Mouse (Mus musculus) midbrain, embryonic 15.5 days (tissue): ENCODE data around the gene Olfr981. TPM values are rescaled to one million over a fixed set of nuclear protein-coding genes. Genes with fewer than 3 reads are reported as not detected.
"Not testable (repeated sequence)": the region's sequence is repeated elsewhere in the genome, so short reads cannot be mapped to it uniquely, and the experiment has no call there.

ENCODE experiments used
- ATAC-seq: fragments of 200-750 bp; cut with Nextera tagmentation; replicated peaks from 2 replicates; pipeline ENCODE4 v1.8.0; 2017; ENCODE audit warnings: moderate TSS enrichment
- H3K27ac ChIP-seq: fragments of 300-500 bp; sonication (generic); 2 replicates; pipeline ENCODE4 v1.5.1; 2015; ENCODE audit warnings: mild to moderate bottlenecking, inconsistent platforms
- H3K27me3 ChIP-seq: fragments of 300-500 bp; sonication (generic); replicated peaks from 2 replicates; pipeline ENCODE4 v1.6.1; 2015; ENCODE audit warnings: inconsistent platforms
- H3K36me3 ChIP-seq: fragments of 300-500 bp; sonication (generic); replicated peaks from 2 replicates; pipeline ENCODE4 v1.6.1; 2015; ENCODE audit warnings: inconsistent platforms
- H3K4me1 ChIP-seq: fragments of 300-500 bp; sonication (generic); 2 replicates; pipeline ENCODE4 v1.6.1; 2015; ENCODE audit warnings: inconsistent platforms
- H3K4me2 ChIP-seq: fragments of 300-500 bp; sonication (generic); 2 replicates; pipeline ENCODE4 v1.6.1; 2015; ENCODE audit warnings: inconsistent platforms, mild to moderate bottlenecking, moderate library complexity
- H3K4me3 ChIP-seq: fragments of 300-500 bp; sonication (generic); 2 replicates; pipeline ENCODE4 v1.5.1; 2015; ENCODE audit warnings: mild to moderate bottlenecking, inconsistent platforms
- H3K9ac ChIP-seq: fragments of 300-500 bp; sonication (generic); 2 replicates; pipeline ENCODE4 v1.6.1; 2015; ENCODE audit warnings: mild to moderate bottlenecking, inconsistent platforms
- H3K9me3 ChIP-seq: fragments of 300-500 bp; sonication (generic); 2 replicates; pipeline ENCODE4 v1.6.1; 2016; ENCODE audit warnings: inconsistent platforms
- WGBS: fragments of 180-500 bp; shearing (Covaris S2); methylation state at CpG from one replicate; pipeline ENCODE4 v1.1.7; 2015; ENCODE audit warnings: mixed read lengths; 5-methylcytosine and 5-hydroxymethylcytosine counted together
- polyA plus RNA-seq: library from polyadenylated mRNA; unstranded; fragments of >200 nt; fragmentation: Nextera tagmentation; extraction: Ambion mirVana; gene quantifications from 2 replicates; pipeline ENCODE4 v1.2.1, GENCODE M21; 2015

Olfr981 gene
- not detected in 2 replicates for polyA plus RNA-seq

DNA sequence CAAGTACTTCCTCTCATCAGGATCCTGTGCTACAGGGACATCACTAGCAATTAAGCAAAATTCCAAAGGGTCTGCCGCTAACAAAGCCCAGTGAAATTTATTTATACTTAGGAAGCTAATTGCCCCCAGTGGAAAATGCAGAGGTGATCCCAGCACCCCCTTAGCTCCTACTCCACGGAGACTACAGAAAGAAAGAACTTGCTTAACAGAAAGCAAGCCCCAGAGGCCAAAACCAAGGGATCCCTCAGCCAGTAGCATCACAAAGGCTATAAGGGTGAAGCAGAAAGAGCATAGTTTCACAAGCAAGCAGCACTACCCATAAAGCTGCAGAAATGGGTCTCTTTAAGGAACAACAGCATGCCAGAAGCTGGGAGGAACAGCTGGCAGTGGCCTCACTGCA is at the start of gene Olfr981:
Gene Olfr981 (plus strand): TSS at position 301 of the 400 bp plus-strand sequence.
- no peak within 1 kb of the TSS for H3K4me2 ChIP-seq
- no peak for ATAC-seq
- no peak within 1 kb of the TSS for H3K27ac ChIP-seq
- 84% methylated on average over 2 of the region's 2 CpGs for WGBS
- no peaks in the 10 kb centered on the region for H3K9me3 ChIP-seq
- no peaks in the 10 kb centered on the region for H3K4me1 ChIP-seq
- H3K9ac ChIP-seq = no peak within 1 kb of the TSS
- H3K27me3 ChIP-seq = no peaks in the 10 kb centered on the region
- H3K36me3 ChIP-seq = no peaks in the 10 kb centered on the region
- no peak within 1 kb of the TSS for H3K4me3 ChIP-seq

GRCm38 (mm10) chr9:39976581-39977145 is 44.6 kb upstream of the Olfr981 start:
- WGBS = 84% methylated on average over 1 of the region's 1 CpGs

DNA sequence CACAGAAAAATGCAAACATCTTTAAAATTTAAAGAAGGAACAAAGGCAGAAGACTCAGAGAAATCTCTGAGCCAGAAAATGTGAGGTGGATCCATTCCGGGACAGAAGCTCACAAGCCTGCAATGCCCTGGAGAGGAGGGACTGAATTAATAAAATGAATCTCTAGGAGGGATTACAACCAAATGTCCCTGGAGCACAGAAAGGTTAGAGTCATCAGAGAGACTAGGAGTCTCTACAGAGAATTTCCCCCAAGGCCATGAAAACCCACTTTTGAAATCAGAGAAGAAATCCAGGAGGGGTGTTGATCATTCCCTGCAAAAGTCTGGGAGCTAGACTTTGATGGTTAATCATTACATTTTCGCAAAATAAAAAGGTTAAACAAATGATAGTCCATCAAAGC is 29.5 kb upstream of the Olfr981 start, which contains the start of gene Olfr978:
Gene Olfr978 (plus strand): TSS at position 301 of the 400 bp plus-strand sequence.
- H3K9ac ChIP-seq = no peak within 1 kb of the TSS
- no peak within 1 kb of the TSS for H3K4me3 ChIP-seq
- H3K4me1 ChIP-seq = no peaks in the 10 kb centered on the region
- no peaks in the 10 kb centered on the region for H3K27me3 ChIP-seq
- WGBS = 77% methylated on average over 2 of the region's 2 CpGs
- H3K36me3 ChIP-seq = no peaks in the 10 kb centered on the region
- ATAC-seq = no peak
- no peak within 1 kb of the TSS for H3K27ac ChIP-seq
- H3K4me2 ChIP-seq = no peak within 1 kb of the TSS
- no peaks in the 10 kb centered on the region for H3K9me3 ChIP-seq

More at GRCm38 (mm10) chr9:39976581-39977145, 44.6 kb upstream of the Olfr981 start:
- not testable (repeated sequence) for H3K27me3 ChIP-seq, H3K4me3 ChIP-seq, H3K27ac ChIP-seq, H3K9ac ChIP-seq, H3K4me2 ChIP-seq, H3K4me1 ChIP-seq, ATAC-seq, H3K9me3 ChIP-seq, H3K36me3 ChIP-seq

DNA sequence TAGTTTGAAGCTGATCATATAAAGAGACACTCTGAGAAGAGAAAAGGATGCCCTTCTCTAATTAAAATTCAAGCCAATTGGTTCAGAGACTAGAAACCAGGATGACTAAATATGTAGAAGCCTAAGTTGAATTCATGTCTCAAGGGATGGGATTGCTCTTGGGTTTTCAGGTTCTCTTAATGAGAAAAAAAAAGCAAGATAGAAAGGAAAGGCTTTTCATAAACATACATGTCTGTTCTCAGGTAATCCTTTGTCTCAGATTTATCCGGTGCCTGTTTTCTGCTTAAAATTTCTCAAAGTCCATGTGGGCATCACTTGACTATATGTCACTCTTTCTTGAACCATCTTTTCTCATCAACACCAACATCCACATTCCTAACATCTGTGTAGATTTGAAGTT is 17.9 kb upstream of the Olfr981 start, which contains the start of gene Olfr979:
Gene Olfr979 (minus strand): TSS at position 101 of the 400 bp plus-strand sequence.
- no peak within 1 kb of the TSS for H3K4me2 ChIP-seq
- 92% methylated on average over 1 of the region's 1 CpGs for WGBS
- ATAC-seq = no peak

DNA sequence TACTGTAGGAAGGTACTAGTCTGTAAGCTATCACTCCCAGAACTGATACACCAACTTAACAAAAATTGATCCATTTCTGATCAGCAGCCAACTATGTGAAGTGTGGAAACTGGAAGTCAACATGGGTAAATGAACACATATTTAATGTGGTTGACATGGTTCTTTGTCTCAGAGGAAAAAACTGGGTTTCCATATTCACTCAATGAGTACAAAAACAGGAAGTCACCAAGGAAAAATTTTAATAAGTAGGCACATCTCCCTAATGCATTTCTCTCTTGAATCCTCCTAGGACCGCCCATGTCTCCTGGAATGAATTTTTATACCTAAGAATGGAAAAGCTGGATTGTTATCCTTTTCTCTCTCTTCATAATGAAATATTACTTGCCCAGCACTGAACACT is 11.8 kb upstream of the Olfr981 start, which contains the start of gene Olfr980:
Gene Olfr980 (minus strand): TSS at position 101 of the 400 bp plus-strand sequence.
- no peaks in the 10 kb centered on the region for H3K27me3 ChIP-seq
- no peaks in the 10 kb centered on the region for H3K36me3 ChIP-seq
- H3K4me2 ChIP-seq = no peak within 1 kb of the TSS
- H3K27ac ChIP-seq = no peak within 1 kb of the TSS
- no peaks in the 10 kb centered on the region for H3K4me1 ChIP-seq
- 92% methylated on average over 1 of the region's 1 CpGs for WGBS
- no peak within 1 kb of the TSS for H3K4me3 ChIP-seq
- no peak within 1 kb of the TSS for H3K9ac ChIP-seq
- H3K9me3 ChIP-seq = no peaks in the 10 kb centered on the region
- no peak for ATAC-seq

More for the DNA sequence above, 17.9 kb upstream of the Olfr981 start, which contains the start of gene Olfr979:
- H3K9ac ChIP-seq = no peak within 1 kb of the TSS
- H3K36me3 ChIP-seq = no peaks in the 10 kb centered on the region
- no peak within 1 kb of the TSS for H3K27ac ChIP-seq
- H3K4me3 ChIP-seq = no peak within 1 kb of the TSS
- no peaks in the 10 kb centered on the region for H3K27me3 ChIP-seq
- H3K4me1 ChIP-seq = no peaks in the 10 kb centered on the region
- H3K9me3 ChIP-seq = no peaks in the 10 kb centered on the region

DNA sequence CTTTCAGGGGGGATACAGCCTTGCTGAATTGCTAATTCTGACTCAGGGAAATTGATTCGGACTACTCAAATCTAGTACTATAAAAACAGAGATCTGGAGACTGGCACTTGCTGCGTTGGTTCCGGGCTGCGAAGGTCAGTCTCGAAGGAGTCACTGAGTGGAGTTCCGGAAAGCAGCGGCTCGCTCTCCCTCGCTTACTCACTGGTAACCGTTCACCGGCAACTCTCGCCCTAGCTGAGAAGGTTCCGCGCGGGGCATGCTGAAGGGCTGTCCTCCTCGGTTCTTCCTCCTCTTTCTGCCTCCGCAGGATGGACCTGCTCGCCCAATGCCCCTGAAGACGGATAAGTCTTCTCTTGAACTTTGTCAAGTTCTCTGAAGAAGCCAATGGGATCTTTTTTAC is 28.9 kb downstream of the Olfr981 start:
- no peaks in the 10 kb centered on the region for H3K27me3 ChIP-seq
- H3K9me3 ChIP-seq = no peaks in the 10 kb centered on the region
- no peak overlapping the region for H3K4me2 ChIP-seq
- 94% methylated on average over 19 of the region's 19 CpGs for WGBS
- no peak for ATAC-seq
- H3K4me3 ChIP-seq = no peak overlapping the region
- H3K4me1 ChIP-seq = no peaks in the 10 kb centered on the region
- no peak overlapping the region for H3K27ac ChIP-seq
- no peak overlapping the region for H3K9ac ChIP-seq
- no peaks in the 10 kb centered on the region for H3K36me3 ChIP-seq

- 80% methylated on average over 2 of the region's 2 CpGs for WGBS
- H3K4me2 ChIP-seq = no peak within 1 kb of the TSS
- H3K27ac ChIP-seq = no peak within 1 kb of the TSS
- no peaks in the 10 kb centered on the region for H3K4me1 ChIP-seq
- H3K4me3 ChIP-seq = no peak within 1 kb of the TSS
- no peaks in the 10 kb centered on the region for H3K9me3 ChIP-seq
- H3K36me3 ChIP-seq = no peaks in the 10 kb centered on the region
- ATAC-seq = no peak
- H3K9ac ChIP-seq = no peak within 1 kb of the TSS
- H3K27me3 ChIP-seq = no peaks in the 10 kb centered on the region
These were observed 52.3 kb downstream of the Olfr981 start, which contains the start of gene Olfr982 for GRCm38 (mm10) chr9:40073529-40073928. Olfr982 (plus strand) TSS chr9:40073829.

Other genes with a start within 250 kb of the Olfr981 start
- not detected in 2 replicates for gene Olfr968, start 238.2 kb upstream of the Olfr981 start, polyA plus RNA-seq
- gene Olfr969, start 230.5 kb upstream of the Olfr981 start, polyA plus RNA-seq = not detected in 2 replicates
- gene Olfr970, start 212.6 kb upstream of the Olfr981 start, polyA plus RNA-seq = not detected in 2 replicates
- not detected in 2 replicates for gene Olfr971, start 184.6 kb upstream of the Olfr981 start, polyA plus RNA-seq
- not detected in 2 replicates for gene Olfr972, start 155.0 kb upstream of the Olfr981 start, polyA plus RNA-seq
- gene Olfr229, start 114.1 kb upstream of the Olfr981 start, polyA plus RNA-seq = not detected in 2 replicates
- not detected in 2 replicates for gene Olfr974, start 84.0 kb upstream of the Olfr981 start, polyA plus RNA-seq
- gene Olfr975, start 69.4 kb upstream of the Olfr981 start, polyA plus RNA-seq = 0.09 TPM in 1 of 2 replicates, not detected in the other
- gene Olfr976, start 60.3 kb upstream of the Olfr981 start, polyA plus RNA-seq = not detected in 2 replicates
- not detected in 2 replicates for gene Olfr978, start 29.4 kb upstream of the Olfr981 start, polyA plus RNA-seq
- not detected in 2 replicates for gene Olfr979, start 18.0 kb upstream of the Olfr981 start, polyA plus RNA-seq
- not detected in 2 replicates for gene Olfr980, start 11.9 kb upstream of the Olfr981 start, polyA plus RNA-seq
- not detected in 2 replicates for gene Olfr982, start 52.4 kb downstream of the Olfr981 start, polyA plus RNA-seq
- not detected in 2 replicates for gene Olfr983, start 72.1 kb downstream of the Olfr981 start, polyA plus RNA-seq
- gene Olfr984, start 92.7 kb downstream of the Olfr981 start, polyA plus RNA-seq = not detected in 2 replicates
- not detected in 2 replicates for gene Olfr985, start 108.7 kb downstream of the Olfr981 start, polyA plus RNA-seq
- not detected in 2 replicates for gene Tmem225, start 126.7 kb downstream of the Olfr981 start, polyA plus RNA-seq
- gene Olfr986, start 159.5 kb downstream of the Olfr981 start, polyA plus RNA-seq = 0.08 and 0.11 TPM in 2 replicates
- 13.1 and 13.7 TPM in 2 replicates for gene Zfp202, start 170.9 kb downstream of the Olfr981 start, polyA plus RNA-seq
- 156 and 169 TPM in 2 replicates for gene Scn3b, start 247.8 kb downstream of the Olfr981 start, polyA plus RNA-seq